8 mouse cellular contexts compared by ENCODE assay signal in genomic region chr9:43116134-43116996, GRCm38 (mm10). TPM values are rescaled to one million over a fixed set of nuclear protein-coding genes. Genes with fewer than 3 reads are reported as not detected.
A peak's percentile ranks its signal among the peaks of the same experiment; 100 is the strongest.
DNase-seq lines count a peak whose midpoint lies in the region; ATAC-seq lines count a peak whose summit lies in the region.

Gene Tmem136, minus strand, starts transcription at chr9:43116570.

- H3K4me2 ChIP-seq in embryonic facial prominence, embryonic 11.5 days (ENCODE audit: low read depth, low read length) = peak within 1 kb of the TSS; percentile 87
- H3K4me2 ChIP-seq in intestine, embryonic 16.5 days (ENCODE audit: low read depth, low read length) = peak within 1 kb of the TSS; percentile 93
- H3K4me2 ChIP-seq in limb, embryonic 11.5 days (ENCODE audit: low read depth, severe bottlenecking) = peak within 1 kb of the TSS; percentile 84
- peak within 1 kb of the TSS; percentile 79 for H3K4me2 ChIP-seq in midbrain, embryonic 13.5 days (replicated peaks)
- H3K4me2 ChIP-seq in stomach, embryonic 15.5 days = peak within 1 kb of the TSS; percentile 84

- no peaks in the 10 kb centered on the region for H3K4me1 ChIP-seq in embryonic facial prominence, embryonic 11.5 days (ENCODE audit: control insufficient read depth, insufficient read depth, low read length)
- peaks cover 11% of the 10 kb centered on the region for H3K4me1 ChIP-seq in intestine, embryonic 16.5 days (ENCODE audit: control insufficient read depth, insufficient read depth, low read length)
- no peaks in the 10 kb centered on the region for H3K4me1 ChIP-seq in limb, embryonic 11.5 days (ENCODE audit: control insufficient read depth, insufficient read depth, low read length)
- H3K4me1 ChIP-seq in midbrain, embryonic 13.5 days (replicated peaks) = peaks cover 11% of the 10 kb centered on the region
- peaks cover 4% of the 10 kb centered on the region; the same call in 1 of the 2 replicates for H3K4me1 ChIP-seq in stomach, embryonic 15.5 days

- H3K27ac ChIP-seq in embryonic facial prominence, embryonic 11.5 days (replicated peaks; ENCODE audit: low read depth, low read length) = no peak within 1 kb of the TSS; the same call in 1 of the 2 replicates
- no peak within 1 kb of the TSS for H3K27ac ChIP-seq in intestine, embryonic 16.5 days (ENCODE audit: low read length)
- H3K27ac ChIP-seq in limb, embryonic 11.5 days (replicated peaks; ENCODE audit: low read depth, low read length) = no peak within 1 kb of the TSS
- H3K27ac ChIP-seq in midbrain, embryonic 13.5 days = 0 out of 2 replicates have a peak within 1 kb of the TSS, but pooled peaks have one; percentile 6
- H3K27ac ChIP-seq in stomach, embryonic 15.5 days = no peak within 1 kb of the TSS

- DNase-seq in spleen, adult 12 weeks (ENCODE audit: low spot score) = peak; percentile 80
- DNase-seq in spleen, adult 18-20 months = no peak
- peak; percentile 79 for DNase-seq in embryonic facial prominence, embryonic 11.5 days (ENCODE audit: low spot score)
- DNase-seq in heart, adult 11 months = peak; percentile 98
- peak; percentile 80 for DNase-seq in limb, embryonic 11.5 days (ENCODE audit: low spot score)

- WGBS in embryonic facial prominence, embryonic 11.5 days = 5% methylated on average over 55 of the region's 55 CpGs
- 5% methylated on average over 55 of the region's 55 CpGs for WGBS in intestine, embryonic 16.5 days
- WGBS in limb, embryonic 11.5 days = 4% methylated on average over 55 of the region's 55 CpGs
- 4% methylated on average over 52 of the region's 55 CpGs for WGBS in midbrain, embryonic 13.5 days
- WGBS in stomach, embryonic 15.5 days = 5% methylated on average over 55 of the region's 55 CpGs

- H3K9ac ChIP-seq in embryonic facial prominence, embryonic 11.5 days (replicated peaks; ENCODE audit: low read length) = peak within 1 kb of the TSS; percentile 80
- peak within 1 kb of the TSS; percentile 76 for H3K9ac ChIP-seq in intestine, embryonic 16.5 days (ENCODE audit: low read depth, low read length)
- peak within 1 kb of the TSS; percentile 85 for H3K9ac ChIP-seq in limb, embryonic 11.5 days (ENCODE audit: low read length)
- H3K9ac ChIP-seq in midbrain, embryonic 13.5 days (replicated peaks) = peak within 1 kb of the TSS; percentile 95
- H3K9ac ChIP-seq in stomach, embryonic 15.5 days = peak within 1 kb of the TSS; percentile 35; the same call in 1 of the 2 replicates

- no peaks in the 10 kb centered on the region for H3K27me3 ChIP-seq in embryonic facial prominence, embryonic 11.5 days (ENCODE audit: control insufficient read depth, insufficient read depth, low read length)
- H3K27me3 ChIP-seq in intestine, embryonic 16.5 days (replicated peaks; ENCODE audit: control insufficient read depth, insufficient read depth, low read length) = no peaks in the 10 kb centered on the region
- 0 out of 2 replicates have a peak, but pooled peaks cover 4% of the 10 kb centered on the region for H3K27me3 ChIP-seq in limb, embryonic 11.5 days (ENCODE audit: control insufficient read depth, insufficient read depth, low read length)
- no peaks in the 10 kb centered on the region for H3K27me3 ChIP-seq in midbrain, embryonic 13.5 days
- H3K27me3 ChIP-seq in stomach, embryonic 15.5 days (replicated peaks) = no peaks in the 10 kb centered on the region

- no peaks in the 10 kb centered on the region for H3K36me3 ChIP-seq in embryonic facial prominence, embryonic 11.5 days (replicated peaks; ENCODE audit: control insufficient read depth, insufficient read depth, low read depth, low read length)
- no peaks in the 10 kb centered on the region for H3K36me3 ChIP-seq in intestine, embryonic 16.5 days (ENCODE audit: control insufficient read depth, insufficient read depth, low read length)
- H3K36me3 ChIP-seq in limb, embryonic 11.5 days (ENCODE audit: control insufficient read depth, insufficient read depth, low read length) = no peaks in the 10 kb centered on the region
- peaks cover 10% of the 10 kb centered on the region for H3K36me3 ChIP-seq in midbrain, embryonic 13.5 days
- H3K36me3 ChIP-seq in stomach, embryonic 15.5 days = no peaks in the 10 kb centered on the region

- H3K9me3 ChIP-seq in embryonic facial prominence, embryonic 11.5 days (replicated peaks; ENCODE audit: control insufficient read depth, low read length) = no peaks in the 10 kb centered on the region
- H3K9me3 ChIP-seq in intestine, embryonic 16.5 days (ENCODE audit: control insufficient read depth, low read length) = no peaks in the 10 kb centered on the region
- no peaks in the 10 kb centered on the region for H3K9me3 ChIP-seq in limb, embryonic 11.5 days (ENCODE audit: control insufficient read depth, low read length)
- H3K9me3 ChIP-seq in midbrain, embryonic 13.5 days = no peaks in the 10 kb centered on the region
- H3K9me3 ChIP-seq in stomach, embryonic 15.5 days = no peaks in the 10 kb centered on the region

- peak; percentile 93 for ATAC-seq in embryonic facial prominence, embryonic 11.5 days (replicated peaks; ENCODE audit: insufficient number of reproducible peaks, low FRiP score, low TSS enrichment, low read depth)
- ATAC-seq in intestine, embryonic 16.5 days = peak; percentile 88
- peak; percentile 62 for ATAC-seq in limb, embryonic 11.5 days (ENCODE audit: insufficient number of reproducible peaks, low FRiP score, low TSS enrichment, low read depth)
- peak; percentile 99 for ATAC-seq in midbrain, embryonic 13.5 days
- peak; percentile 89 for ATAC-seq in stomach, embryonic 15.5 days (ENCODE audit: insufficient read depth, low FRiP score, low read depth)

- H3K4me3 ChIP-seq in embryonic facial prominence, embryonic 11.5 days (ENCODE audit: low read depth, low read length) = peak within 1 kb of the TSS; percentile 95
- peak within 1 kb of the TSS; percentile 65 for H3K4me3 ChIP-seq in intestine, embryonic 16.5 days (ENCODE audit: low read length)
- H3K4me3 ChIP-seq in limb, embryonic 11.5 days (ENCODE audit: low read depth, low read length) = peak within 1 kb of the TSS; percentile 90
- H3K4me3 ChIP-seq in midbrain, embryonic 13.5 days (replicated peaks) = peak within 1 kb of the TSS; percentile 78
- peak within 1 kb of the TSS; percentile 67 for H3K4me3 ChIP-seq in stomach, embryonic 15.5 days (replicated peaks)

RNA-seq across cellular contexts. Expression of gene Tmem136, which starts in this region (rescaled TPM):
- polyA plus RNA-seq in embryonic facial prominence, embryonic 11.5 days (2014; fragmentation: Nextera tagmentation; extraction: Ambion mirVana) = 13.6 and 13.9 TPM in 2 replicates
- polyA plus RNA-seq in intestine, embryonic 16.5 days (2015; fragmentation: Nextera tagmentation; extraction: Ambion mirVana) = 3.3 and 3.4 TPM in 2 replicates
- 11.5 and 14.5 TPM in 2 replicates for polyA plus RNA-seq in limb, embryonic 11.5 days (2014; fragmentation: Nextera tagmentation; extraction: Ambion mirVana)
- polyA plus RNA-seq in midbrain, embryonic 13.5 days (2015; fragmentation: Nextera tagmentation; extraction: Ambion mirVana) = 10.5 and 11.1 TPM in 2 replicates
- 3.6 and 4.9 TPM in 2 replicates for polyA plus RNA-seq in stomach, embryonic 15.5 days (2015; fragmentation: Nextera tagmentation; extraction: Ambion mirVana)

Comparison
In these comparisons a context has a peak if more than half of its experiments do, and no peak if none do; other contexts are left out.
1. DNase-seq: peak in spleen, adult 12 weeks (single experiment), embryonic facial prominence, embryonic 11.5 days (single experiment), heart, adult 11 months (single experiment) and limb, embryonic 11.5 days (single experiment); none in spleen, adult 18-20 months (0 of 2).
2. H3K9ac ChIP-seq: peak in every context shown above with its lines; median percentile 95 in midbrain, embryonic 13.5 days; 85 in limb, embryonic 11.5 days; 80 in embryonic facial prominence, embryonic 11.5 days; 76 in intestine, embryonic 16.5 days; 35 in stomach, embryonic 15.5 days.
3. Peak in every context shown above with its lines, with median percentiles within 50 percentile points of each other: ATAC-seq, H3K4me2 ChIP-seq and H3K4me3 ChIP-seq.